Mouse (Mus musculus) megakaryocyte-erythroid progenitor cell, adult 5-6 weeks (primary cell): ENCODE measurements around the gene Prss29. TPM values are rescaled to one million over a fixed set of nuclear protein-coding genes. Genes with fewer than 3 reads are reported as not detected.

Source experiments
- ATAC-seq: replicated peaks from 2 replicates; pipeline ENCODE4 v1.8.0; 2016; ENCODE audit warnings: mild to moderate bottlenecking, inconsistent platforms; ENCODE audit not compliant: severe bottlenecking, poor library complexity, low FRiP score, low TSS enrichment
- total RNA-seq, 2 experiments: library from RNA; stranded (forward) in 1 of 2; stranded (reverse) in 1 of 2; fragments of 200-1000, 215-1000 nt in 1 of 2; fragments of >200 nt in 1 of 2; fragmentation: Nextera tagmentation in 1 of 2; gene quantifications; 2 replicates each; pipeline ENCODE4 v1.2.3; 2014 to 2017

Prss29 gene
- total RNA-seq, 2 experiments from 2014 or later = not detected

DNA sequence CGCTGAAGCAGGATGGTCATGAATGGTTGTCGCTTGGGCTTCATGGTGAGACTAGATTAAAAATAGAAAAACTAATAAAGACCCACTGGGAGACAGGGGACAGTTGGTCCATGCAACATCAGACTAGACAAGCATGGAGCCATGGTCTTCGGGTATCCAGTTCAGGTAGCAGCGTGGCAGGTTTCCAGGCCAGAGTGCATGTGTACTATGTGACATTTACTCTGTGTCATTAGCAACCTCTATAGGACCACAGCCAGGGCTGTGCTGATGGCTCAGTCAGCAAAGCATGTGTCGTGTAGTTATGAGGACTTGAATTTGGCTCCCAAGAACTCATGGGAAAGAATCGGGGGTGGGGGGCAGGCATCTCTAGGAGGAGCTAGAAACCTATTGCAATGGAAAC, 21.5 kb downstream of the Prss29 start:
- no peak for ATAC-seq

DNA sequence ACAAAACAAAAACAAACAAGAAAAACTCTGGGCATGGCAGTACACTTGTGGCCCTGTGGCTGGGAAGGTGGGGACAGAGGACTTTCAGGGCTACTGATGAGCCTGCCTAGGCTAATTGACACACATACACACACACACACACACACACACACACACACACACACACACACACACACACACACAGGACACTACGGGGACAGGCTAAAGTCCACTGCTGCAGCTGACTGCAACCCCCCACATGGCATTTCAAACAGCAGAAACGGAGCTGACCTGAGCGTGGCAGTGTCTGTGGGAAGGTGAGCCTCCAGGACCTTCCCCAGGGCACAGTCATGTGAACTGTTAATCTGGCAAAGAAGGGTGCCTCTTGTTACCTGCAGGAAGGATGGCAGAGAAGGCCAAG, 23.0 kb downstream of the Prss29 start:
- no peak for ATAC-seq

DNA sequence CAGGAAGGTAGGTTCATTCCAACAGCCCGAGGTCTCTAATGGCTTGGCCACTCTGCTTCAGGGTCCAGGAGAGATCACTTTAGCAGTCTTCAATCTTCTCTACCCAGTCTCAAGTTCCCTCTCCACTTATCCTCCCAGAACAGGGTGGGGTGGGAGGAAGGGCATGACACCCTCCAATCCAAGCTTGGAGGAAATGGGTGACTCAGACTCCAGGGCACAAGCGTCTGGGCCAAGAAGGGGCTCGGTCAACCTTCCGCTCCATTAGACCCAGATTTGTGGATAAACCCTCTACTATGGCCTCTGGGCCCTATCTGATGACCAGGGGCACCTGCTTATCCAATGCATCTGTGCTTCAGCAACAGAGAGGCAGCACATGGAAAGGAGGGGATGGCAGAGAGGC, 27.0 kb downstream of the Prss29 start, which contains the start of gene Tpsab1:
TSS of gene Tpsab1 (minus strand) at position 101 of the 400 bp plus-strand sequence.
- ATAC-seq = no peak

DNA sequence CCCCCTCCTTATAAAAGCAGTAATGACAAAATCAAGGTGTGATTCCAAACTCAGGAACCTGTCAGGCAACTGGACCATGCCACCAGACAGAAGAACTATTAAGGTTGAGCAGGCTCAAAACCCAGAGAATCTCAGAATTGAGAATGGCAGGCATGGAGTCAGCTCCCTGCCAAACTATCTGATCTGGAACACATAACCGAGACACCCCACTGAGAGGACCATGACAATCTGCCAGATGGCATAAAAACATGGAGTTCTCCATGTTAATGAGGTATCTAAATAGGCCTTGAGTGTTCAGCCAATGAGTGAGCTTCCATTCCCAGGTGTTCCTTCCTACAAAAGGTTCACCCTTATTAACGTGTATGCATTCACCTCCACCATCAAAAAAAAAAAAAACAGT, 42.8 kb downstream of the Prss29 start:
- ATAC-seq = no peak

DNA sequence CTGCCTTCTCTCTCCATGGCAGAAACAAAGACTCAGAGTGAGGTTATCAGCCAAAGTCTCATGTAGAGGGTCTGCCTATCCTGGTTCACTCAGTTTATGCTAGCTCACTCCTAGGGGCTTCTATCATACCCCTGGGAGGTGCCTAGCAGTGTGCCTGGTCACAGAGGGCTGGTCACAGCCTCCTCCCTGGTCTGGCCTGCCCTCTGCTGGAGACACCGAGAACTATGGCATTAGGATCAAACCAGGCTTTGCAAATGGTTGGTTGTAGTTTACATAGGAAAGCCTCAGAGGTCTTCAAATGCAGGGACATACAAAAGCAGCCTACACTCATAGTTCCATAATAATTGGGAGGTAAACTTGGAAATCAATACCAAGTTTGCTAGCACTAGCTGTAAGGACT, 45.3 kb downstream of the Prss29 start:
- peak; percentile 80 for ATAC-seq

DNA sequence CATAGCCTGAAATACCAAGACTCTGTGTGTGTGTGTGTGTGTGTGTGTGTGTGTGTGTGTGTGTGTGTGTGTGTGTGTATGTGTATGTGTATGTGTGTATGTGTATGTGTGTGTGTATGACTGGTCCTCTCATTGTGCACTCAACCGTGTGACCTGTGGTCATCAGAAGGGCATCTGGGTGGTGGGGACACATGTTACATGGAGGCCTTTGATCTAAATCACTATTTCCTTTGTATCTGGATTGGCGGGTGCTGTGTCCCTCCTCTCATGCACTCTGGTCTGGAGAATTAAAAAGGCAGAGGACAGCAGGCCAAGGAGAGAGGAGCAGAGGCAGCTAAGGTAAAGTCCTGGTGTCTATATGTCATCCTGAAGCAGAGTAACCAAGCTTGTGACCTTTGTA, 47.6 kb downstream of the Prss29 start, which contains the start of gene Tpsb2:
TSS of gene Tpsb2 (plus strand) at position 301 of the 400 bp plus-strand sequence.
- no peak for ATAC-seq

DNA sequence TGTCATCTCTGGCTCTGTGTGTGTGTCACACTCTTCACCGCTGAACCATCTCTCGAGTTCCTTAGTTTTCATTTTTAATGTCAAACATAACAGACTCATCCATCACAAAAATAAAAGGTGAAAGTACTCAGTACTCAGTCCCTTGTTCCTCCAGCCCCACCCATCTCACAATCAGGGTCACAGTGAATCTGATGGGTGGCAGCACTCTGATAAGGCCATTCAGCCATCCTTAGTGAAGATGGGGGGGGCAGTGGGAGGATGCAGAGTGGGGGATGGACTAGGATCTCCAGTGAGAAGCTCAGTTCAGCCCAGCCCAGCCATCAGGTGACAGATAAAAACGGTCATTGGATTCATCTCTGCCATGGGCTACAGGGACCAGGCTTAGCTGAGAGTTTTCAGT, 50.5 kb downstream of the Prss29 start, which contains the start of gene Tpsg1:
TSS of gene Tpsg1 (plus strand) at position 301 of the 400 bp plus-strand sequence.
- ATAC-seq = no peak

Other genes with a start within 250 kb of the Prss29 start
- gene Tmem204, start 235.1 kb upstream of the Prss29 start, total RNA-seq (2014; fragmentation: Nextera tagmentation) = not detected in 2 replicates
- not detected in 2 replicates for gene Tmem204, start 235.1 kb upstream of the Prss29 start, total RNA-seq (2017)
- gene Telo2, start 202.7 kb upstream of the Prss29 start, total RNA-seq (2014; fragmentation: Nextera tagmentation) = 53.3 and 77.5 TPM in 2 replicates
- gene Telo2, start 202.7 kb upstream of the Prss29 start, total RNA-seq (2017) = 38.5 and 38.9 TPM in 2 replicates
- not detected in 2 replicates for gene Ptx4, start 197.9 kb upstream of the Prss29 start, total RNA-seq (2014; fragmentation: Nextera tagmentation)
- gene Ptx4, start 197.9 kb upstream of the Prss29 start, total RNA-seq (2017) = 2.4 TPM in 1 of 2 replicates, not detected in the other
- 17.6 and 18.7 TPM in 2 replicates for gene Clcn7, start 185.3 kb upstream of the Prss29 start, total RNA-seq (2014; fragmentation: Nextera tagmentation)
- gene Clcn7, start 185.3 kb upstream of the Prss29 start, total RNA-seq (2017) = 5.9 and 10.9 TPM in 2 replicates
- gene Ccdc154, start 156.2 kb upstream of the Prss29 start, total RNA-seq (2014; fragmentation: Nextera tagmentation) = 0.33 TPM in 1 of 2 replicates, not detected in the other
- gene Ccdc154, start 156.2 kb upstream of the Prss29 start, total RNA-seq (2017) = not detected in 2 replicates
- not detected in 2 replicates for gene Gm38655, start 143.2 kb upstream of the Prss29 start, total RNA-seq (2014; fragmentation: Nextera tagmentation)
- not detected in 2 replicates for gene Gm38655, start 143.2 kb upstream of the Prss29 start, total RNA-seq (2017)
- 25.4 and 34.8 TPM in 2 replicates for gene BC003965, start 134.1 kb upstream of the Prss29 start, total RNA-seq (2014; fragmentation: Nextera tagmentation)
- gene BC003965, start 134.1 kb upstream of the Prss29 start, total RNA-seq (2017) = 16.3 and 18.3 TPM in 2 replicates
- 11.5 and 20.5 TPM in 2 replicates for gene Unkl, start 130.3 kb upstream of the Prss29 start, total RNA-seq (2014; fragmentation: Nextera tagmentation)
- gene Unkl, start 130.3 kb upstream of the Prss29 start, total RNA-seq (2017) = 9.8 and 14.2 TPM in 2 replicates
- 13.9 and 14.2 TPM in 2 replicates for gene Gnptg, start 78.5 kb upstream of the Prss29 start, total RNA-seq (2014; fragmentation: Nextera tagmentation)
- 10.9 and 12.9 TPM in 2 replicates for gene Gnptg, start 78.5 kb upstream of the Prss29 start, total RNA-seq (2017)
- 20.1 and 29.2 TPM in 2 replicates for gene Tsr3, start 78.5 kb upstream of the Prss29 start, total RNA-seq (2014; fragmentation: Nextera tagmentation)
- gene Tsr3, start 78.5 kb upstream of the Prss29 start, total RNA-seq (2017) = 33.3 and 33.7 TPM in 2 replicates
- gene Baiap3, start 62.3 kb upstream of the Prss29 start, total RNA-seq (2014; fragmentation: Nextera tagmentation) = 1.4 TPM in 1 of 2 replicates, not detected in the other
- gene Baiap3, start 62.3 kb upstream of the Prss29 start, total RNA-seq (2017) = 2.7 TPM in 1 of 2 replicates, not detected in the other
- 430 and 467 TPM in 2 replicates for gene Ube2i, start 44.0 kb upstream of the Prss29 start, total RNA-seq (2014; fragmentation: Nextera tagmentation)
- gene Ube2i, start 44.0 kb upstream of the Prss29 start, total RNA-seq (2017) = 338 and 373 TPM in 2 replicates
- gene Prss34, start 20.3 kb upstream of the Prss29 start, total RNA-seq (2014; fragmentation: Nextera tagmentation) = not detected in 2 replicates
- 0.72 TPM in 1 of 2 replicates, not detected in the other for gene Prss34, start 20.3 kb upstream of the Prss29 start, total RNA-seq (2017)
- gene Prss28, start 10.0 kb upstream of the Prss29 start, total RNA-seq (2014; fragmentation: Nextera tagmentation) = not detected in 2 replicates
- gene Prss28, start 10.0 kb upstream of the Prss29 start, total RNA-seq (2017) = not detected in 2 replicates
- not detected in 2 replicates for gene Tpsab1, start 26.9 kb downstream of the Prss29 start, total RNA-seq (2014; fragmentation: Nextera tagmentation)
- not detected in 2 replicates for gene Tpsab1, start 26.9 kb downstream of the Prss29 start, total RNA-seq (2017)
- gene Tpsb2, start 47.7 kb downstream of the Prss29 start, total RNA-seq (2014; fragmentation: Nextera tagmentation) = not detected in 2 replicates
- not detected in 2 replicates for gene Tpsb2, start 47.7 kb downstream of the Prss29 start, total RNA-seq (2017)
- not detected in 2 replicates for gene Tpsg1, start 50.6 kb downstream of the Prss29 start, total RNA-seq (2014; fragmentation: Nextera tagmentation)
- gene Tpsg1, start 50.6 kb downstream of the Prss29 start, total RNA-seq (2017) = not detected in 2 replicates
- 0.67 and 3.8 TPM in 2 replicates for gene Cacna1h, start 115.1 kb downstream of the Prss29 start, total RNA-seq (2014; fragmentation: Nextera tagmentation)
- 0.15 TPM in 1 of 2 replicates, not detected in the other for gene Cacna1h, start 115.1 kb downstream of the Prss29 start, total RNA-seq (2017)
- not detected in 2 replicates for gene Tekt4, start 136.0 kb downstream of the Prss29 start, total RNA-seq (2014; fragmentation: Nextera tagmentation)
- gene Tekt4, start 136.0 kb downstream of the Prss29 start, total RNA-seq (2017) = not detected in 2 replicates
- not detected in 2 replicates for gene Sstr5, start 178.6 kb downstream of the Prss29 start, total RNA-seq (2014; fragmentation: Nextera tagmentation)
- gene Sstr5, start 178.6 kb downstream of the Prss29 start, total RNA-seq (2017) = not detected in 2 replicates